Mouse (Mus musculus): ENCODE measurements around the gene Elmod3.

Gene Elmod3

DNA sequence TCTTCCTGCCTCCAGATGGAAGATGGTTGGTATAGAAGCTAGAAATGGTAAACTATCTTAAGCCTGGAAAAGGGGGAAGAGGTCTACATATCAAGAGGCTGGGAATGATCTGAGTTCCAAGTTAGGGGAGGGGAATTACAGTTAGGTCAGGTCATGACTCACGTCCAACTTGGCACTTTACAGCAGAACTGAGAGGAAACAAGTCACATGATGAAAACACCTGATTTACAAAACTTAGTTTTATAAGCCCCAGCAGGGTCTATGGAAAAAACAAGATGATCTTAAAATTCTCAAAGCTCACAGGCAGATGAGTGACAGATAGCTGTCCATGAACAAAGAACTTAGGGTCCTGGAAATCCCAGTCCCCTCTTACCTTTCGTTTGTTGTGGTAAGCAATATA is 16.9 kb upstream of the Elmod3 start:
- no peak for DNase-seq (ENCODE audit: low read depth, low spot score)

DNA sequence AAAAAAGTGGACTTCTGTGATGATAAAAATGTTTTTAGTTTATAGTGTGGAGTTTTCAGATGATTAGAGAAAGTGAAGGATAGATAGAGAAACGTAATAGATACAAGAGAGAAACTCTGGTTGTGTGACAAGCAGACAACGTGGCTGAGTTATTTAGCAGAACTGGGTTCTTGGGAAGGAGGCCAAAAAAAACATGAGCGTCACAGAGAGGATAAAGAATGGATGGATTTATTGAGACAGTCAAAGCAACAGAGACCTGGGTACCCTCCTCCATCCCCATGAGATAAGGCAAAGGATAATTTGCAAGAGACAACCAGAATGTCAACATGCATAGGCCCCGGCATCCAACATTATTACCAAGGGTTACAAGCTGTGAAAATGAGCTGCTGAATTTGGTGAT is 12.0 kb upstream of the Elmod3 start:
- DNase-seq (ENCODE audit: low read depth, low spot score), result no peak

DNA sequence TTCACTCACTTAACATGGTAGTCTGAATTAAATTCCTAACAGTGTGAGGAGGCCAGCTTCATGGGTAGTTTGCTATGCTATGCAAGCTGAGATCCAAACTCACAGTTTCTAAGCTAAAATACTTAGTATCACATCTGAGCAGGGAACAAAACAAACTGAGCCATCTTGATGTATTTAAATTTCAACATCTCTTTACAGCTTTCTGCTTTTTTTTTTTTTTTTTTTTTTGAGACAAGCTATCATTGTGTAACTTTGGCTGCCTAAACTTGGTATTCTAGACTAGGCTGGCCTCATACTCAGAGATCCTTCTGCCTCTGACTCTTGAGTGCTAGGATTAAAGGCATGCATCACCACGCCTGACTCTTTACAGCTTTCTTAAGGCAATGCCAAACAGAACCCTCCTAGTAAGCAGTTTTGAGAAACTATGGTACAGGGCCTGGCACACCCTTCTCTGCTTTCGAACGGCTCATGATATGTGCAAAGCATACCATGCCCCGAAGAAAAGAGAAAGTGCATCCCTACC is 10.5 kb upstream of the Elmod3 start:
- DNase-seq (ENCODE audit: low read depth, low spot score), result no peak

DNA sequence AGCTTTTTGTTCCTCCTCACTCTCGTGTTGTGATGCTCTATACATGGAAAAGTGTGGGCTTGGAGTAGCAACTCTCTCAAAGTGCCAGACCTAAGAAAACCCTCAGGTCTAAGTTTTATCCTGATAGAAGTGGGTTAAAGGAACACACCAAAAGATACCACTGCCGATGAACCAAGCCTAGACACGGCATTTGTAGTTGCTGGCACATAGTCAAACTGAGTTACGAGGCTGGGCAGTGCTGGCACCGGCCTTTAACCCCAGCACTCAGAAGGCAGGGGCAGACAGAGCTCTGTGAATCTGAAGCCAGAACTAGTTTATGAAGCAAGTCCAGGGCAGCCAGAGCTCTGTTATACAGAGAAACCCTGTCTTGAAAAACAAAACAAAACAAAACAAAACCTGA is 9.5 kb upstream of the Elmod3 start:
- no peak for DNase-seq (ENCODE audit: low read depth, low spot score)

DNA sequence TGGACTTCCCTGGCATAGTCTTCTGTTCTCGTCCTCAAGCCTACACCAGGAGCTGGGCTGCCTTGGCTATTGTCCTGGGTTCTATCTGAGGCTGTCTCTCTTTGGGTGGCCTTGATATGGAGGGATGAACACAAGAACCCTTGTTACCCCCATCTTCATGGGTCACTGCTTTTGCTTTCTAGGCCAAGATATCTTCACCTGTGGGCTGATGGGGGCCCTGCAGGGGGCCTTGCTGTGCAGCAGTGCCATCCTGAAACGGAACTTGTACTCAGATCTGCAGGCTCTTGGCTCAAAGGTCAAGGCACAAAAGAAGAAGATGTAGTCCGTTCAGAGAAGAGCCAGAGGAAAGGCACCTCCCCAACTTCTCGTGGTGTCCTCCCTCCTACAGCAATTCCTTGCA is 8.8 kb upstream of the Elmod3 start:
- DNase-seq (ENCODE audit: low read depth, low spot score), result no peak

DNA sequence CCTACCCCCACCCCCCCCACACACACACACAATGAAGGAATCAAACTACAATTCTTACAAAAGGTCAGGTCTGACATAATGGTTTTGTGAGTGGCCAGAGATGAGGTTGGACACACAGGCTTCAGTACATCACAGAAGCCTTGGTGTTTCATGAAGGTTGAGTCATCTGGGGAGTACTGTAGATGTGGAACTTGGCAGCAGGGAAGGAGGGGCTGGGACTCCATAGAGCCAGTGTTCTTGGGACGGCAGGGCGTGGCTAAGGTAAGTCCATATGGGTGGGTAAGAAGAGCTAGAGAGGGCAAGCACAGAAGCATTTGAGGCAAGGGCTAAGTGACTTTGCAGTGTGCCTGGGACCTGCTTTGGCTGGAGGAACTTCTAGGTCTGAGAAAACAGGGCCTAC is 5.9 kb upstream of the Elmod3 start:
- no peak for DNase-seq (ENCODE audit: low read depth, low spot score)

DNA sequence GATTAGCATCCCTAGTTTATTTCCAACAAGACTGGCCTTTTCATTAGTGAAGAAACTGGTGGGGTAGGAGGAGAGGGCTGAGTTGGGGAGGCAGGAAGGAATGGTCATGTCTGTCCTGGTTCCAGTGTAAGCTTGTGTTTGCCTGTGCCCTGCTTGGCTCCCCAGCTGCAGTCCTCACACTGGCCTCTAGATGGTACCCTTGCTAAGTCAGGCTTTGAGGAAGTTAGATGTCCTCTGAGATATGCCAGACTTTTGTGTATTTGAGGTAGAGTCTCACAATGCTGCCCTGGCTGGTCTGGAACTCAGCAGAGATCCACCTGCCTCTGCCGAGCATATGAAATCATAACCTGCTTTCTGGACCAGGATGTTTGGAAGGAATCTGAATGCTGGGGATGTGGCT is 3.5 kb upstream of the Elmod3 start:
- DNase-seq (ENCODE audit: low read depth, low spot score), result no peak

DNA sequence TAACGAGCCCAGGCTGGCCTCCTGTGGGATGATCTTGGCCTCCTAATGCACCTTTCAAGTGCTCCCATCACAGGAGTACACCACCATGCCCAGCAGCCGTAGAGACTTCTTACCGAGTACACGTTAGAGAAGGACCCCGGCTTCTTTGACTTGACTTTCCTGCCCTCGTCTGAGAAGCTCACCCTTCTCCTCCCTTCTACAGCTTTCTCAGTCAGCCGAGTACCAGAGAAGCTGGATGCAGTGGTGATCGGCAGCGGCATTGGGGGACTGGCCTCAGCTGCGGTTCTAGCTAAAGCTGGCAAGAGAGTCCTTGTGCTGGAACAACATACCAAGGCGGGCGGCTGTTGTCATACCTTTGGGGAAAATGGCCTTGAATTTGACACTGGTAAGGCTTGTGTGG is 2.6 kb upstream of the Elmod3 start:
- DNase-seq (ENCODE audit: low read depth, low spot score), result no peak

DNA sequence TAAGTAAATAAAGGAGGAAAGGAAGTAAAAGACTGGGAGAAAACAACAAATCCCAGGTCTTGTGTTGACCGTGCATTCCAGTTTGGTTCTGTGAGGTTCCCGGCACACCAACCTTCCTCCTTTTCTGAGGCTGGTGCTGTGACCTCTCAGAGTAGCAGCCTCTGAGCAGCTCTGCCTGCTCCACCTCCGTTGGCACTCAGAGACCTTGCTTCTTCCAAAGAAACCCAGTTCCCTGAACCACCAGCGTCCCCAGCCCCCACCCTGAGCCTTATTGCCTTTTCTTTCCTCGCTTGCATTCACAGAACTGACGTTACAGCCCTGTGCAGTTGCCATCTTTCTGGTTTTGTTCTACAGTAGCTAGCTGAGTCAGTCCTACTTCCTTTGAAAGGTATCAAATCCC is 2.0 kb upstream of the Elmod3 start:
- DNase-seq (ENCODE audit: low read depth, low spot score), result no peak

DNA sequence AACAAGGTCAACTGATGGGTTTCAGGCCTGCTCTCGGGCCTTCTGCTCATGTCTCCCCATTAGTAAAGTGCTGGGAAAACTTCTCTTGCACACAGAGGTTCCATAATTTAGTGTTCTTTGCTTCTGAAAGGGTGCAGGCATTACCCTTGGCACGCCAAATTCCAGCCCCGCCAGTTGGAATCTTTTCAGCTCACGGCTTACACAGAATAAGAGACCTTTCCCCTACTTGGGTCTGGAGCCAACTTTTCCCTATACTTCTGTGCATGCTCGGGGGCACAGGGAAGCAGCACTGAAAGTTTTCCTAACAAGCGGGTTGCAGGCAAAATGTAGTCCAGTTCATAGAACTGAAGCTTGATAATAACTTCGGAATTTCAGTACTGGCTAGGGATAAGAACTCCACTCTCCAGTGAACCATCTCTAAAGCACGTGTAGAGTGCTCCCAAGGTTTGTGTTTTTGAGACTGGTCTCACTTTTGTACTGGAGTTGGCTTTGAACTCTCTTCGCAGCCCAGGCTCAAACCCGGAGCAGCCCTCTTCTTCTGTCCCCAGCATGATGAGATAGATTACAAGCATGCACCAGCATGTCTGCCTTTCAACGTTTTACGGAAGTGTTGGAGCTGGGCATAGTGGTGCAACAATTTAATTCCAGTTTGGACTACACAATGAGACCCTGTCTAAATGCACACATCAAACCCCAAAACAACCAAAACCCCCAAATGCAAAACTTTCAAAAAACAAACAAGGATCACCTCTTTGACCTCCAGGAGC is 761 bp upstream of the Elmod3 start:
- no peak for DNase-seq (ENCODE audit: low read depth, low spot score)

DNA sequence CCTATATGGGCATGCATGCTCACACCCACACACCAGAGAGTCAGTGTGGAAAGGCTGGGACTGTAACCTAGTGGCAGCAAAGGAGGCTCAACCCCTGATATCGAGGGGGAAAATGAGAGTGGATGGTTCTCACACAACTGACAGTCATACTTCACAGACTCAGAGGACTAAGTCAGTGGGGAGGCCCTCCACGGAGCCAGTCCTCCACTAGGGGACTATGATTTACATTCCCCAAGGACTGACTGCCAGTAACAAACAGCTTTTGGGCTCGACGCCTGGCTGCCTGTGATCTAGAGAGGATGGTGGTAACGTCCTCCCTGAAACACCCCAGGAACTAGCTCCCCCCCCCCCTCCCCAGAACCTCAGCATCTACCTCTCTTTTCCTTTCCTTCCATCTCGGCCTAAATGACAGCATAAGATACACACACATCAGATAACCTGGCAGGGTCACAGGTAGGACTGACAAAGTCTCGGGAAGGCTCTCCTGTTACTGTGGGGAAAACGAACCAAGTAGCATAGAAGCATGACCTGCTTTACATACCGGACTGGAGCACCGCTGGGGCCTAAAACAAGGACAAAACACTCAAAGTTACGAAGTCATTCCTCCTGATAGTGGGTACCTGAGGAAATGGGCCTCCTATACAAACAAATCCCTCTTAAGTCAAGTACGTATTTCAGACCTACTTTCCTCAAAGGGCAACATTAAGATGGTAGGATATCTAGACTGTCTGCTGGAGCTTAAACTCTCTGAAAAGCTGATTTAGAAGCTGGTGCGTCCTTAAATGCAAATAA is 934 bp downstream of the Elmod3 start:
- DNase-seq (ENCODE audit: low read depth, low spot score), result no peak

DNA sequence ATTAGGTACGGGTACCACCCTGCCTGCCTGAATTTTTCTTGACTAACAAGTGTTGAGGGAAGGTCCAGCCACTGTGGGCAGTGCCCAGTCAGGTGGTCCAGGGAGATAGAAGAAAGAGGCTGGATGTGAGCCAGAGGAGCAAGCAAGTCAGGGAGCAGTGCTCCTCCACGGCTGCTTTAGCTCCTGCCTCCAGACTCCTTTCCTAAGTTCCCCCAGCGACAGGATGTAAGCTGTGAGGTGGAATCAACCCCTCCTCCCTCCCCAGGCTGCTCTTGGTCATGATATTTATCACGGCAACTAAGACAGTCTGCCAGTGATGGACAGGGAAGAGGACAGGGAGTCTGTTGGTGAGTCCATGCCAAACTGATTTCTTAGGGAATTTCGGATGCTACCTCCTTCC is 4.3 kb downstream of the Elmod3 start:
- no peak for DNase-seq (ENCODE audit: low read depth, low spot score)

DNA sequence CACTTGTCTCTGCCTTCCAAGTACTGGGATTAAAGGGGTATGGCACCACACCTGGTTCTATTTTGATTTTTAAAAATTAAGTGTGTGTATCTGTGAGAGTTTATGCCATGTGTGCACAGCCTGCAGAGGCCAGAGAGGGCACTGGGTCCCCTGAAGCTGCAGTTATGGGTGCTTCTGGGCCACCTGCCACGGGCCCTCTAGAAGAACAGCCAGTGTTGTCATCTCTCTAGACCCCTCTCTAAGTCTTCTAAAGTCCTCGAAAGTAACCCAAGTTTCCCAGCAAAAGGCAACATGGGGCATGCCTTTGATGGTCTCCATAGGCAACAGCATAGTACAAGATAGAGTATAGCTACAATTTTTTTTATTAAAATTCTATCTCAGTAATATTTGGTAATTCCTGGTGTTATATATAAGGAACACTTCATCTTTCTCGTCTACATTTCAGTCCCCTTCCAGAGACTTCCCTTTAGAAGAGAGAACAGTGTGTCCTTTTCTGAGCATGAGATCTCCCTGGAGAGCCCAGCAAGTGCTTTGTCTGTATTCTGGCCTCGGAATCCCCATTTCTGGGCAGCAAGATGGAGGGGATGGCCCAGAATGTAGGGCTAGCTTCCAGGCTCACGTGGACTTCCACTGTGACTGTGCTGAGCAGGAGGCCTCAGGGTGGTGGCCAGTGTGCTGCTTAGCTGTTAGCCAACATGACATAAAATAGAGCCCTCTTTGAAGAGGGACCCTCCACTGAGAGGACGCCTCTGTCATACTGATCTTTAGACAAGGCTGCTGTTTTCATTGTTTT is 5.0 kb downstream of the Elmod3 start:
- DNase-seq (ENCODE audit: low read depth, low spot score), result no peak

DNA sequence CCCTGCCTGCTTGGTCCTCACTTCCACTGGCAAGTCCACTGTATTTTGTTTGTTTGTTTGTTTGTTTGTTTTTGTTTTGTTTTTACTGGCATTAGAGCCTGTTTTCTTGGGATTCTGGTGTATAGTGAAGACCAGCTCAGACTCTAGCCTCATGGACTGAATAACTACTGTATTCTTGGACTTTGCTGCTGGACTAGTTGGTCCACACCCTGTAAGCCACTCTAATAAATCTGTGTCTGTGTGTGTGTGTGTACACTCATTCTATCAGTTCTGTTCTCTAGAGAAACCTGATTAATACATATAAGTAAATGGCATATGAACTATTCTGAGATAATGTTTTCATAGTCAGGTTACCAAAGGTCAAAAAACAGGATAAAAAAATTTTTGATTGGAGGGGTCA is 8.1 kb downstream of the Elmod3 start:
- DNase-seq (ENCODE audit: low read depth, low spot score), result no peak

DNA sequence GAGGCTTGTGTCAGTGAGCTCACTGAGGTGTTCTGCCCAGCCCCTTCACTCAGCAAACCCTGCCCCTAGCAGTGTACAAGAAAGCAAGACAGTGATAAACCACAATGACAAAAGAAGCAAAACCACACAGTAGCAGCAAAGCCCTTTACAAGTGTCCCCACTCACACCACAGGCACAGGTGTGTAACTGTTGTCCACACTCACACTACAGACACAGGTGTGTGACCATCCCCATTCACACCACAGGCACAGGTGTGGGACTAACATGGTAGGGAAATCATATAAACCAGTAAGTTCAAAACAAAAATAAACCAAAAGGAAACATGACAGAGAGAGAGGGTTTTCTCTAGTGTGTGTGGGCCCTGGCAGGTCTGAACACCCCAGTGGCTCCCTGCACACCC is 9.9 kb downstream of the Elmod3 start:
- DNase-seq (ENCODE audit: low read depth, low spot score), result no peak

DNA sequence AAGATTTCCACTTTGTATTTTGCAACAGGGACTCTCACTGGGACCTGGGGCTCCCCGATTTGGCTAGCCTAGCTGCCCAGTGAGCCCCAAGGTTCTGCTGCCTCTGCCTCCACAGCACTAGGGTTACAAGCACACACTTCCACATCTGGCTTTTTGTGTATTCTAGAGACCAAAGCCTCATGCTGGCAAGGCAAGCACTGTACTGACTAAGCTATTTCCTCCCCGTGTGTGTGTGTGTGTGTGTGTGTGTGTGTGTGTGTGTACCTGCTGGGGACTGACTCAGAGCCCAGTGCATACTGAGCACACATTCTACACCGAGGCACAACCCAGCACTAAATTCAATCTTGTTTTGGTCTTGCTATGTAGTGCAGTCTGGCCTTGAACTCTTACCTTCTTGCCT is 11.5 kb downstream of the Elmod3 start:
- no peak for DNase-seq (ENCODE audit: low read depth, low spot score)

DNA sequence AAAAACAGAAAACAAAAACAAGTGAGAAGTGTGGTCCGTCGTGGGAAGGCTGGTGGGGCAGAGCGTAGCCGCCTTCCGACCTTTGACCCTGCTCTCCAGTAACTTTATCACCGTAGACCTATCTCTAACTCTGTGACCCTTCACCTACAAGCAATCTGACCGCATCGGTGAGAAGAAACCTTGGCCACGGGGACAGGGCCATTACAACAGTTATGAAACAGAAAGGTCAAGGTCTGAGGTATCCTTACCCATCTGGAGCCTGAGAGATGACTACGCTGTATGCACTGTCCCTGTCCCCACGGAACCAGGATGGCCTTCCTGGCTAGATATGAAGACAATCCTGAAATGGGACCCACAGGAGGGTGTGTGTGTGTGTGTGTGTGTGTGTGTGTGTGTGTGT is 14.1 kb downstream of the Elmod3 start:
- no peak for DNase-seq (ENCODE audit: low read depth, low spot score)

DNA sequence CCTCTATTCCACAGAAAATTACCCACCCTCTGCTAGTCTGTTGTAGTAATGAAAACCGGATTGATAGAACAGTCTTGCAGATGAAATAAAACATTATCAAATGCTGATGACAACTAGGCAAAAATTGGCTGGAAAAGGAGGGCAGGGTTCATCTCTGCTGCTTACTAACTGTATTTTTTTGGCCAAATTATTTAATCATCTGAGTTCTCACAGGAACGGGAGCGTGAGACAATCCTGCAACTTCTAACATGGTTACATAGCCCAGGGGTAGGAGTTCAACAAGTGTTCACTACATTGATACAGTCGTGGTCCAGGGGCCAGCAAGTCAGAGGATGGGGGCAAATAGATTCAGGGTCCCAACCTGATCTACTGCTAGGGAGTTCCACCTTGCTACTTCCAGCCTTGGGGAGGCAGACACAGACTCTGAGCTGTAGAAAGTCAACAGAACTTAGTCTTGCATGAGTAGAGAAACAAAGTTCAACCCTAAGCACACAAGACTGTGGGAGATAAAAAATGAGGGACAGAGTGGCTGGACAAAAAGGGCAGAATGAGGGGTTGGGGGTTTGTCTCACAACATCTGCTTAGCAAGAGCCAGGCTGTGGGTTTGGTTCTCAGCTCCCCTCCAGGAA is 14.9 kb downstream of the Elmod3 start:
- no peak for DNase-seq (ENCODE audit: low read depth, low spot score)

DNA sequence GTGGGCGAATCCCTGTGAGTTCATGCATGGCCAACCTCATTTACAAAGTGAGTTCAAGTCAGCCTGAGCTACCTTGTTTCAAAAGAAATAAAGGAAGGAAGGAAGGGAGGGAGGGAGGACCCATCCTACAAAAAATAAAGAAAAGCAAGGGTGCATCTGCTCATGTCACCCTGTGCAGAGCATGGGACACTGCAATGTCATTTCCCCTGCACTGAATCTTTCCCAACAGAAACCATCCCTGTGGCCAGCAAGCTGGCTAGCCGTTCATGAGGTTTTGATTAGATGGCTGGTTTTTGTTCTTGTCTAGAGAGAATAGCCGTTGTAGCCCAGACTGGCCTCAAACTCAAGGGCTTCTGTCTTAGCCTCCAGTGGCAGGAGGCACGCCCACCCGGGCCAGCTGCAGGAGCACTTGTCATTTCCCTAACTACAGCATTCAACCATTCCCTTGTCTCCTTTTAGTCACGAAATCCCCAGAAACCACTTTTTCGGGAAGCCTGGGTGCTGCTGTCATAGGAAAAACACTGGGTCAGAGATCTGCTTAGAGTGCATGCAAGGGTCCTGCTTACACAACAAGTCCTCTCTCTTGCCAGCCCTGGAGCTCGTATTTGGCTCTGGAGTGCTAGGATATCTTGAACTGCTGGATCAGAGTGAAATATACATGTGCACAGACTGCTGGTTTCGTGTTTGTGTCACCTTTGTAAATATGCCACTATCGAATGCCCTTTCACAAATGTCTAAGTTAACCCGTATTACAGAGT is 16.4 kb downstream of the Elmod3 start:
- no peak for DNase-seq (ENCODE audit: low read depth, low spot score)

DNA sequence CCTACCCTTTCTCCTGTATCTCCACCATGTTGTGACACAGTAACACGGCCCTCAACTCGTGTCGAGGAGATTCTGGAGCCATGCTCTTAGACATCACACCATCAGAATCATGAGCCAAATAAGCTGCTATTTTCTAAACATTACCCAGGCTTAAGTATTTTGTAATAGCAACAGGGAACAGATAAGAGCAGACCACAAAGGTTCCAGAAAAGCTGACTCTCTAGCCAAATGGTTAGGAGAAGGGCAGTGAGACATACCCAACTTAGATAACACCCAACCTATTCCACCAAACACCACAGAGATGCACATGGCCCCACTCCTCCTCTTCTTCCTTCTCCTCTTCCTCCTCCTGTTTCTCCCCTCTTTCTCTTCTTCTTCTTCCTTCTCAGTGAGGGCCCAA is 22.2 kb downstream of the Elmod3 start:
- no peak for DNase-seq (ENCODE audit: low read depth, low spot score)

DNA sequence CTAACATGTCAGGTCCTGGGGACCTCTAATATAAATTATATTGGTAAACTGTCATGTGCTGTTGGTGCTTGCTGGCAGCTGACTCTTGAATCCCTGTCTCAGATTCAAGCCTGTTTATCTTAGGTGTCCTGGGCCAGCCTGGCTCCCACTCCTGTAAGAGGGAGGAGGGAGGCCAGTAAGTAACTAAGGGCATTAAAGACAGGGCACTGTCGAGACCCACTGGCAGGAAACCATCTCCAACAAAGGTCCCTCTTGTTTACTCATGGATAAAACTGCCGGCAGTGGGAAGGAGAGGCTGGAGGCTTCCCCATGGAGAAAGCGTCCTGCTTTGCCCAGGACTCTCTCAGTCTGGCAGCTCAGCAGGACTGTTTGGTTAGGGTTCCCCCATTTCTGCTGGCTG is 26.4 kb downstream of the Elmod3 start:
- DNase-seq (ENCODE audit: low read depth, low spot score), result no peak
